Mouse (Mus musculus): ENCODE measurements around the gene Pbx1.

GRCm38 (mm10) chr1:168094671-168095070, 337.4 kb downstream of the Pbx1 start:
- TF ChIP-seq CTCF (IDR thresholded peaks at IDR 0.05; ENCODE audit: control insufficient read depth, insufficient read depth, low read length) (no peak), POLR2A (IDR thresholded peaks at IDR 0.05; ENCODE audit: borderline replicate concordance, control insufficient read depth, low read depth, low read length) (no peak)
